Mouse (Mus musculus): ENCODE results near the gene Pard3.
A peak's percentile ranks its signal among the peaks of the same experiment; 100 is the strongest.

Gene Pard3

DNA sequence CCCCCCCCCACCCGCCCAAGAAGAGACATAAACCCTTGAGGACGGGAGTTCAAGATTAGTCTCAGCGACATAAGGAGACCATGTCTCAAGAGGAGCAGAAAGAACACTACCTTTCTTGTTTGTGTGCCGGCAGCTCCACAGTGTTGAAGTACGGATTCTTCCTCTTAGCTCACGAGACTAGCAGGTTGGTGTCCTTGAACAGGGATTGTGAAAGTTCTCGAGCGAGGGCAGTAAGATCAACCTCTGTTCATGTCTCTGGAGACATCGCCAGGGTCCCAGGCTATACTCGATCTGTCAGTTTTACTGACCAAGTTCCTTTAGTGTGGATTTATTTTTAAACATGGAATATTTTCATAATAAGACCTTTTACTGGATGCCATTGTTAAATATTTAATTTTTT lies 224.1 kb downstream of the Pard3 start:
- DNase-seq (ENCODE audit: low spot score), result no peak

DNA sequence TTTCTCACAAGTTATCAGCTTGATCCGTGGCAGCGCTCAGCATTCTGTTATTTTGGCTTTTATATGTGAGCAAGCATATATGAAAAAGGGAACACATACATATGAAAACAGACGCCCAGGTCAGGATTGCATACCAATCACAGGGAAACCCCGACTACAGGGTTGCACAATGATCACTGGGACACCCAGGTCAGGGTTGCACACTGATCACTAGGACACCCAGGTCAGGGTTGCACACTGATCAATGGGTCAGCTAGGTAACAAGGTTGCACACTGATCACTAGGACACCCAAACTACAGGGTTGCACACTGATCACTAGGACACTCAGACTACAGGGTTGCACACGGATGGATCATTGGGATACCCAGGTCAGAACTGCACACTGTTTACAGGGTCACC lies 228.6 kb downstream of the Pard3 start:
- DNase-seq (ENCODE audit: low spot score), result no peak

DNA sequence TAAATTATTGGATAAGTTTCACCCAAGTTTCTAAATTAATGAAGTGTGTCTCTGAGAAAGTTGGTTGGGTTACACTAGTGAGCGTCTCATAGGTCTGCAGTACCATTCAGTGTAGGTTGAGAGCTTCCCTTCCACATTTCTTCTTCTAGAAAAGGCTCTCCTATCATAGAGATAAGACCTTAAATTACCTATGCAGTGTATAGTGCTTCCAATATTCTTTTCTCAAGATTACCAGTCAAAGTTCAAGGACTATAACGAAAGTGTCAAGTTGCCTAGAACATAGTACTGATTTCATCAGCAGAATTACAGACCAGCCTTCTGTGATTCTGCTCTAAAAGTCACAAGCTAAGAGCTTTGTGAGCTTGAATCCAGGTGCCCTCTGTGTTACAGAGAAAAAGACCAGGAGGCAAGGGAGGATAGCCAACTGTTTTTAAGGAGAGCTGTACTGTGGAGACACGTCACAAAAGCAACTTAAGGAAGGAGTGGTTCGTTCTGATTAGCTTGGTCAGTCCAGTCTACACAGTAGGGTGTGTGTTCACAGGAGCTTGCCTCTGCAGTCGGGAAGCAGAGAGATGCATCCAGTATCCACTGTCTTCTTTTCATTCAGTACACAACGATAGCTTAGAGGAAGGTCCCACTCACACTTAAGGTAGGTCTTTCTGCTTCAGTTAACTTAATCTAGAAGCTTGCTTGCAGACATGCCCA lies 229.5 kb downstream of the Pard3 start:
- DNase-seq (ENCODE audit: low spot score), result no peak

- DNase-seq (ENCODE audit: low spot score), result no peak
Measured at GRCm38 (mm10) chr8:127294061-127294460, 230.4 kb downstream of the Pard3 start.

GRCm38 (mm10) chr8:127295848-127296247 lies 232.2 kb downstream of the Pard3 start:
- DNase-seq (ENCODE audit: low spot score), result no peak

GRCm38 (mm10) chr8:127300493-127300892 lies 236.8 kb downstream of the Pard3 start:
- no peak for DNase-seq (ENCODE audit: low spot score)

DNA sequence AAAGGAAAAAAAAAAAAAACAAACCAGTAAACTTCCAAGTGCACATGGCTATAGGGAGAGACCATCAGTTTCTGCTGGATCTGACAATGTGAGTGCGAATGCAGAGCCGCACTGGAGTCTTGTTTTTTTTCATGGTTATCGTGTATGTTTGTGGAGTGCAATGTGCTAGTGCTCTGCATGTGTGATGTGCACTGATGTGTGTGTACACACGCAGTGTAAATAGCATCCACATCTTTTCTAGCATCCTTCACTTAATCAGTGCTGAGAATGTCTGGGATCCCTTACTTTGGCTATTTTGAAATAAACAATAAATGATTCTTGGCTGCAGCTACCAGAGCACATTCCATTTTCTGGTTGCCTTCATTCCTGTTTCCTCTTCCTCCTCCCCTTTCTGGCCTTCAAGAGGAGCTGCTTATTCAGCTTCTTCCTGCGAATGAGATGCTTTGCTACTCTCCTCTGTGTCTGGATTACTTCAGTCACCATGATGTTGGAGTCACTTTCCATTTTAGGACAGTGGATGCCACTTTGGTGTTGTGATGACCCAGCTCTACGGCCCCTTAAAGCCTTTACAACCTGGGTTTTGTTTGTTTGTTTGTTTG lies 239.3 kb downstream of the Pard3 start:
- DNase-seq (ENCODE audit: low spot score), result no peak

GRCm38 (mm10) chr8:127307026-127307425 lies 243.3 kb downstream of the Pard3 start:
- no peak for DNase-seq (ENCODE audit: low spot score)

- DNase-seq (ENCODE audit: low spot score), result no peak
Measured at GRCm38 (mm10) chr8:127309363-127309762, 245.7 kb downstream of the Pard3 start.

DNA sequence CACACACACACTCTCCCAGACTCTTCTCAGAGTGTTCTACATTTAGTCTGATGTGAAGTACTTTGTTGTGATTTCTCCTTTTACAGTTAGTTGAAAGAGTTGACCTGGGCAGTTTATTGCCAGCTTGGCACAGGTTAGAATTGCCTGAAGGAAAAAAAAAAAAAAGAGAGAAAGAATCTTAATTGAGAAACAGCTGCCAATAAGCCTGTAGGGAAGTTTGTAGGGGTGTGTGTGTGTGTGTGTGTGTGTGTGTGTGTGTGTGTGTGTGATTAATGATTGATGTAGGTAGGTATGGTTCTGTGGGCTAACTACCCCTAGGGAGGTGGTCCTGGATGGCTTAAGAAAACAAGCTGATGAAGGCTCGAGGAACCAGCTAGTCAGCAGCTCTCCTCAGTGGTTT lies 252.1 kb downstream of the Pard3 start:
- no peak for DNase-seq (ENCODE audit: low spot score)

DNA sequence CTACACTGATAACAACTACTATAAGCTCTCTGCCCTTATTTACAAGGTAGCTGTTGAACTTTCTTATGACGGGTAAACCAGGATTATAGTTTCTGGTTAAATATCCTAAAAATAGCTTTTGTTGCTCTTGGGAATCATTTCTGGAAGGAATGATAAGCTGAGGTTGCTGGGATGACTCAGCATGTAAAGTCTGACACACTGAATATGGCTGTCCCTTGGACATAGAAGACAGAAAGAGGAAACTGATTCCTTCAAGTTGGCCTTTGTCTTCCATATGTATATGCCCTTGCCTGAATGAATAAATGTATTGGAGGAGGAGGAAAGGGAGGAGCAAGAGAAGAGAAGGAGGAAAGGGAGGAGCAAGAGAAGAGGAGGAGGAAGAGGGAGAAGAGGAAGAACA lies 254.2 kb downstream of the Pard3 start:
- no peak for DNase-seq (ENCODE audit: low spot score)

GRCm38 (mm10) chr8:127318377-127319159 lies 254.9 kb downstream of the Pard3 start:
- DNase-seq (ENCODE audit: low spot score), result no peak

- DNase-seq (ENCODE audit: low spot score), result no peak
Measured at GRCm38 (mm10) chr8:127320930-127321329, 257.2 kb downstream of the Pard3 start.

- no peak for DNase-seq (ENCODE audit: low spot score)
Measured at GRCm38 (mm10) chr8:127323583-127324360, 260.1 kb downstream of the Pard3 start.

DNA sequence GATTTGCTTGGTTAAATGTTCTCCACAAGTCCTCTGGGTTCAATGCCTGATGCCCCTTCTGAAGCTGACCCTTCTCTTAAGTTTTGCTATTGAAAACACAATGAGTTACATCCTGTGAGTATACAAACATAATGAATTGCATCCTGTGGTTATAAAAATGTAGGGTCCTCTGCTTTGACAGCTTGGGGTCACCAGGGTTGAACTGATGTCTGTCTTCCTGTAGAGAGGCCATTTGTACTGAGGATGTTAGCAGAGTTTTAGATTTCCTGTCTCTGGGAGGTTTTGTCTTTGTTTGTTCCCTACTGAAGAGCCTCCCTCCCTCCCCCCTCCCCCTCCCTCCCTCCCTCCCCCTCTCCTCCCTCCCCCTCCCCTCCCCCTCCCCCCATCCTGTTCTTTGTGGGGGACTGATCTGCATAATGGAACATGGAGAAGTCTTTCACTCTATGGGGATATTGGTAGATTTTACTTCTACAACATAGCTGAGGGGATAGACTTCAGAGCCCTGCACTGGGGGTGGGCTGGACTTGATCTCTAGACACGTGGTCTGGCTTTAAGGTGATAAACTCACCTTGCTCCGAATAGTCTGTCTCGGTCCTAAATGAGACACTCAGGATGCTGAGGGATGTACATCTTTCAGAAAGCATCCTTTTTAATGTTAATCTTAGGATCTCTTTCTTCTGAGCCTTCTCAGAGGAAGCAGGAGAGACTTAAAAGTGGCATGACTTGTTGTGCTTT lies 261.3 kb downstream of the Pard3 start:
- no peak for DNase-seq (ENCODE audit: low spot score)

- no peak for DNase-seq (ENCODE audit: low spot score)
Measured at GRCm38 (mm10) chr8:127325749-127326148, 262.1 kb downstream of the Pard3 start.

DNA sequence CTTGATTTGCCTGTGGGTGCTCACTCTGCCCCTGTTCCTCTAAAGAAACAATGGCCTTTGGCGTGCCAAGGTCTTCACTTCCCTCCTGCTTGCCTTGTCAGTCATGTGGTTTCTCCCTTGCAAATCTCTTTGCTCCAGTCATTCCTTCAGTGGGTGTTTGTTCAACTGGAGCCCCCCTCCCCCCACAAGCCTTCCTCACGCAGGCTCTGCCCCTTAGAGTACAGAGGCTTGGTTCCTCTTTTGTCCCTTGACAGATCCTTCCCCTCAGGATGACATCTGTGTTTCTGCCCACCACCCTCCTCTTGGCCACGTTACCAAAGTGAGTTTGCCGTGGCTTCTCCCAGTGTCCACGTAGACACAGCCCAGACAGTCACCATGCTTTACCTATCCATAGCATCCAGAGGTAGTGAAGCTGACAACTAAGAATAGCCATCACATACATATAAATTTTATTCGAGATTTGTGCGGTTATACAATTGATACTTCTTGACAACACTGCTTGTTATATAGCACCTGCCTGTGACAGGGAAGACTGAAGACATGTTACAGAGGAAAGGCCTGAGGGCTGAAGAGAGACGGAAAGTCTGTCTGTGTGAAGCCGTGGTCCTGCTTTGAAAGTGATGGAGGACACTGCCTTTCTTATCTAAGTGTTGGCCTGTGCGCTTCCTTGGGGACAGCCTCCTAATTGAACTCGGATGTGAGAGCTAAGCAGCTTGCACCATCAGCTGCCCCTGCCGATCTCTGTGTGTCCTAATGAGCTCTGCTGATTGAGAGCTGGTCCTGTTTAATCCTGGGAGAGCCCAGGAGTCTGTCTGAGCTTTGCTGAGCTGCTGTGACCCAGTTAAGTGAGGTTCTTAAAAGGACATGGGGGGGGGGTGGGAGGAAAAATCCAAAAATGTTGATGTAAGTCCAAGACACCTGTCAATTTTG lies 266.8 kb downstream of the Pard3 start:
- no peak for DNase-seq (ENCODE audit: low spot score)

DNA sequence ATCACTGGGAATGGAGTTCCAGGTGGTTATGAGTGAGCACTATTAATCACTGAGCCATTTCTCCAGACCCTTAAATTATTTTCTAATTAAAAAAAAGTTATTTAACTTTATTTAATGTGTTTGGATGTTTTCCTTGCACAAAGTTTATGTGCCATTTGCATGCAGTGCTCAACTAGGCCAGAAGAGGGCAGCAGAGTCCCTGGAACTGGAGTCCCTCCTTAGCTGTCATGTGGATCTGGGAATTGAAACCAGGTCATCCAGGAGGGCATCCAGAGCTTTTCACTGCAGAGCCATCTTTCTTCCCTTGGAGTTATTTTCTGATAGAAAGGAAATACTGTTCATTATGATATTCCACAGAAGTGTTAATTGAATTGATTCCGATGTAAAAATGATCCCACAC lies 268.1 kb downstream of the Pard3 start:
- DNase-seq (ENCODE audit: low spot score), result peak; percentile 20

DNA sequence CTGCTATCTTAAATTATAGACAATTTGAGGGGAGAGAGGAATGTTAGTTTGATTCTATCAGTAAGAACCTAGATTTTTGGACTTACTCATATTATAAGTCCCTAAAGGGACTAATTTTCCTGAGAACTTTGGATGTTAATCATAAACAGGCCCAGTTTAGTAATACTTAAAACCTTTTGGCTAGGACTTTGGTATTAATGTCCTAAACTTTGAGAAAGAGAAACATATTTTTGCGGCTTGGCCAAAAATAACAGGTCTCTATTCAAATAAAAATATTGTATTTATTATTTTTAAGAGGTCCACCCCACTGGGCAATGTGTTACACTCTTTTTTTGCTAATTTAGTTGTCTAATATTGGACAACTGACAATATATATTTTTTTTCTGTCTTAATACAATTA lies 271.5 kb downstream of the Pard3 start:
- DNase-seq (ENCODE audit: low spot score), result no peak

- no peak for DNase-seq (ENCODE audit: low spot score)
Measured at GRCm38 (mm10) chr8:127338183-127338582, 274.5 kb downstream of the Pard3 start.

- DNase-seq (ENCODE audit: low spot score), result no peak
Measured at GRCm38 (mm10) chr8:127341046-127341445, 277.4 kb downstream of the Pard3 start.

All from c-Kit-positive CD71-positive TER-119-positive erythroid progenitor cells, embryonic 14.5 days (primary cell).